Mouse (Mus musculus) urinary bladder, adult 2 months (tissue): ENCODE measurements around the gene Usp48. TPM values are rescaled to one million over a fixed set of nuclear protein-coding genes. Genes with fewer than 3 reads are reported as not detected.

Experiments used
- DNase-seq: peaks from one replicate; pipeline ENCODE4 v3.0.0; 2022; ENCODE audit warnings: low spot score
- polyA plus RNA-seq: library from polyadenylated mRNA; depleted of rRNA; stranded (reverse); fragments of >200 nt; gene quantifications from 2 replicates; pipeline ENCODE4 v1.2.3, GENCODE M21; 2012

The Usp48 gene
- polyA plus RNA-seq, 1 experiment, result 75.9 TPM

GRCm38 (mm10) chr4:137609702-137610101 is 16.1 kb downstream of the Usp48 start:
- DNase-seq, result no peak

GRCm38 (mm10) chr4:137610256-137610655 is 16.7 kb downstream of the Usp48 start:
- DNase-seq, result no peak

- DNase-seq, result no peak
Observed at GRCm38 (mm10) chr4:137622847-137623246, 29.3 kb downstream of the Usp48 start.

GRCm38 (mm10) chr4:137627476-137628235 is 34.1 kb downstream of the Usp48 start:
- no peak for DNase-seq

- DNase-seq, result no peak
Observed at GRCm38 (mm10) chr4:137628400-137628799, 34.8 kb downstream of the Usp48 start.

- DNase-seq, result no peak
Observed at GRCm38 (mm10) chr4:137629354-137629753, 35.8 kb downstream of the Usp48 start.

GRCm38 (mm10) chr4:137630153-137630552 is 36.6 kb downstream of the Usp48 start:
- DNase-seq, result no peak

- DNase-seq, result no peak
Observed at GRCm38 (mm10) chr4:137631596-137631995, 38.0 kb downstream of the Usp48 start.

- DNase-seq, result no peak
Observed at GRCm38 (mm10) chr4:137633394-137633793, 39.8 kb downstream of the Usp48 start.

- no peak for DNase-seq
Observed at GRCm38 (mm10) chr4:137636597-137636996, 43.0 kb downstream of the Usp48 start.

GRCm38 (mm10) chr4:137641556-137641955 is 48.0 kb downstream of the Usp48 start:
- DNase-seq, result no peak

GRCm38 (mm10) chr4:137642101-137642500 is 48.5 kb downstream of the Usp48 start:
- DNase-seq, result no peak

GRCm38 (mm10) chr4:137643459-137643858 is 49.9 kb downstream of the Usp48 start:
- no peak for DNase-seq

GRCm38 (mm10) chr4:137646262-137646661 is 52.7 kb downstream of the Usp48 start:
- no peak for DNase-seq

GRCm38 (mm10) chr4:137647648-137648047 is 54.1 kb downstream of the Usp48 start:
- no peak for DNase-seq

GRCm38 (mm10) chr4:137648230-137648629 is 54.7 kb downstream of the Usp48 start:
- DNase-seq, result no peak

- DNase-seq, result no peak
Observed at GRCm38 (mm10) chr4:137650912-137651311, 57.4 kb downstream of the Usp48 start.

- no peak for DNase-seq
Observed at GRCm38 (mm10) chr4:137652835-137653346, 59.3 kb downstream of the Usp48 start.

- no peak for DNase-seq
Observed at GRCm38 (mm10) chr4:137655241-137656031, 61.9 kb downstream of the Usp48 start.

- no peak for DNase-seq
Observed at GRCm38 (mm10) chr4:137657674-137658073, 64.1 kb downstream of the Usp48 start.

- DNase-seq, result no peak
Observed at GRCm38 (mm10) chr4:137659541-137659940, 66.0 kb downstream of the Usp48 start.

- no peak for DNase-seq
Observed at GRCm38 (mm10) chr4:137660364-137661077, 67.0 kb downstream of the Usp48 start.
